Mouse (Mus musculus): ENCODE data around the gene Cnot6l. TPM values are rescaled to one million over a fixed set of nuclear protein-coding genes. Genes with fewer than 3 reads are reported as not detected.

Gene Cnot6l
- 10 to 100 TPM; 77.2 to 84.4 TPM for polyA plus RNA-seq (2017; shearing (Covaris generic))

GRCm38 (mm10) chr5:96164021-96164411 is at the start of gene Cnot6l:
TSS of gene Cnot6l (minus strand) at chr5:96164171.
- peak; percentile 60 for ATAC-seq

DNA sequence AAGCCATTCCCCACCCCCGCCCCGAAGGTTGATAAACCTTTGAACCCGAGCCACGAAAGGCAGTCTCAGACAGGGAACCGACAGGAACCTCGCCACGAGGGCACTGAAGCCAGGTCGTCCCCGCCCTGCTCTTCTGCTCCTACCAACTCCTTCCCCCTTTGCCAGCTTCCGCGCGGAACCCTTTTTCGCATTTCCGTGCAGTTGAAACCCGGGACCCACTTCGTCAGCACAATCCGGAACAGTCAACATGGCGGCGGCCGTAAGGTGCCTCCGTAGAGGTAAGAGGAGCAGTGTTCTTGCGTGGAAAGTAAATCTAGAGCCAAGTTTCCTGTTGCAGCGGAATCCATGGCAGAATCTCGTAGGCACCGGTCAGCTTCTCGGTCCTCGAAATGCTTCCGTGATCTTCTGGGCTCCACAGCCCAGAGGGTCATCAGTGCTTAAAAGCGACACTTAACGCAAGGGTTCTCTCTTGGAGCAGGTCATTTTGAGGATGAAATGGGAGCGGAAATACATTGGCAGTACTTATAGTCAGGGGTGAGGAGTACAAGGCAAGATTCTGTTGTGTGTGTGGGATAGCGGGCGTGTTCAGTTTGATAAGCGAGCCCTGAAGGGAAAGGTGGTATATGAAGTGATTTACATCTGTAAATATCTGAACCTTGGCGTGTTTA is 46.1 kb upstream of the Cnot6l start:
- peak; percentile 88 for ATAC-seq

DNA sequence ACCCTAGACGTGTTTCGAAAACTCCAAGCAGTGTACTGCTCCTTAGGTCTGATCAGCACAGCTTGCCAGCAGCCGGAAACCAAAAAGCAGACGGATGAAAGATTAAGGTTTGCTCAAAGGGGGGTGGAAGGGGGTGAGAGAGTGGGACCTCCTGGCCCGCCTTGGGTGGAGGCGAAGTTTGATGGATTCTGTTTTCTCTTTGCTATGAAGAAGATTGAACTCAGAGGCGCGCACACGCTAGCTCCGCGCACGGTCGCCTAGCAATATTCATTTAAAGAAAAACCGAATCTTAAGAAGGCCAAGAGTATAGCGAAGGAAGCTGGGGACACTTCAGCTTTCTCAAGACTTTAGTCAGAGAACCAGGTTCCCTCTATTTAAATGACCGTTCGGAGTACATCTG is 45.5 kb upstream of the Cnot6l start, which contains the start of gene Mrpl1:
Mrpl1 (plus strand) TSS at position 35 of the 400 bp plus-strand sequence.
- ATAC-seq = peak; percentile 67

DNA sequence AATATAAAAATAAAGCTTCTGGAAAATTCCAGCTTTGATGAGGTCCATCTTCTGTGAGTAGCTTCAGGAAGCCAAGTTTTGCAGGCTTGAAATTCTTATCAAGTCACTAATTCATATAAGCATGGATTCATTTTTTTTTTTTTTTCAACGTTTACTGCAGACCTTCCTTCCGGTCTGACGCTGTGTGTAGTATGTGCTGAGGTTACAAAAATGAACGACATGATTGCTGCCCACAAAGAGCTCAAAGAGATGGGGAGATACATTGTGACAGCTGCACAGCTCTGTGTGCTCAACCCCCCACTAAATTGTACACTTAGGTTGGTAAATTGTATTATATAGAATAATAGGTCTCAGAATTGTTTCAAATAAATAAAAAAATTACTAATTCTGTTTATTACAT is 44.6 kb upstream of the Cnot6l start:
- ATAC-seq = peak; percentile 47

DNA sequence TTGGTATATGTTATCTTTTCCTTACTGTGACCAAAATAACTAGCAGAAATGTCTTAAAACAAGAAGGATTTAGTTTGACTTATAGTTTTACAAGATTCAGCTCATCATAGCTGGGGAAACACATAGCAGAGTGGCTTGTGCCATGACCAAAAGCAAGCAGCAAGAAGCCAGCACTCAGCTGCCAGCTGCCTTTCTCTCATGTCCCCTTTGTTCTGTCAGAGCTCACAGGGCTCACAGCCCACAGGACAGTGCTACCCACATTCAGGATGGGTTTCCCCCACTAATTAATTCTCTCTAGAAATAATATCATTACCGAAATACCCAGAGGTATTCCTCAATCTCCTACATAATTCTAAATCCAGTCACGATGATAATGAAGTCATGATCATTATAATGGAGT is 43.6 kb upstream of the Cnot6l start:
- no peak for ATAC-seq

DNA sequence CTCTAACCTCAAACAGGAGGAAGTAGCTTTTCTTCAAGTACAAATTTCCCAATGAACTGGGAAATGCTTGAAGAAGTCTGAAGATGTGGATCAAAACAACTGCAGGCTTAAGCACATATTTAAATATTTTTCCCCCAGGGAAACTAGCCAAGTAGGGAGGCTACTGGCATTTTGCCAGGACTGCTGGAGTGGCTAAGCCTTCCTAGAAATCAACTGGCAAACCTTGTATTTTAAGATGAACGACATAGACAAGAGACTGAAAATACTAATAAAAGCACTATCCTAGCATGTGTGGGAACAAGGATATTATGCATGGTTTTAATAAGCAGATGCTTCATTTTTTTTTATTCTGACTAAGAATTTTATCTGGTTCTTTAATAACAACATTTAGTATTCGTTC is 42.9 kb upstream of the Cnot6l start:
- no peak for ATAC-seq

- peak; percentile 75 for ATAC-seq
Observed at GRCm38 (mm10) chr5:96201462-96202154, 37.6 kb upstream of the Cnot6l start.

- no peak for ATAC-seq
Observed at GRCm38 (mm10) chr5:96200269-96200668, 36.3 kb upstream of the Cnot6l start.

DNA sequence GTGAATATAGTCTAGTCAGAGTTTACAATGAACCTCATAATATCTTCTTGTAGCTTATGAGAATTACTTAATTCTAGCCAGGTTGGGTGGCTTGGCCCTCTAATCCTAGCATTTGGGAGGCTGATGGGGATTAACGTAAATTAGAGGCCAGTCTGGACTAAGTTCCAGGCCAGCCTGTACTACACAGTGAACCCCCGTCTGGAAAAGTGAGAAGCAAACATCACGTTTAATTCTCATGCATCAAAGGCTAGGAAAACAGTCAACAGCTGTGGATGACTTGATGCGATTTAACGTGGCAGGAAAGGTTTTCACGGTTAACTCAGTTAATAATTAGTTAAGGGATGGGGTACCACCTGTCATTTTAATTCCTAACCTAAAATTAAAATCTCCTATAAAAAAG is 34.3 kb upstream of the Cnot6l start:
- no peak for ATAC-seq

- no peak for ATAC-seq
Observed at GRCm38 (mm10) chr5:96196547-96197052, 32.6 kb upstream of the Cnot6l start.

DNA sequence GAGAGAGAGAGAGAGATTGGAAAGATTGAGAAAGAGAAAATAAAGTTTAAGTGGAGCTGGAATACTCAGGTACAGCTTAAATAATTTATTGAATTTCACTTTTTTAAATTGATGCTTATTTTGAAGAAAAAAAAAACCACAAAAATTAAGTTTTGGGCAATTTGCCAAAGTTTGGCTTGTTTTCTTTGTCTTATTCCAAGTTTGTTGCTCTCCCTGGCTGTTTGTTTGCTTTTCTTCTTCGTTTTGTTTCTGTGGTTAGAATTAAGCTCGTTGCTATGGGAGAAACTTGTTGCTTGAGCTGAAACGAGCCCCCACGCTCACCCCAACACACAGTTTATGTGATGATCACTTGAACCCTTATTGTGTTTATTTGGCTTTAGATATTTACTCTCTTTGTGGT is 27.3 kb upstream of the Cnot6l start:
- ATAC-seq = no peak

DNA sequence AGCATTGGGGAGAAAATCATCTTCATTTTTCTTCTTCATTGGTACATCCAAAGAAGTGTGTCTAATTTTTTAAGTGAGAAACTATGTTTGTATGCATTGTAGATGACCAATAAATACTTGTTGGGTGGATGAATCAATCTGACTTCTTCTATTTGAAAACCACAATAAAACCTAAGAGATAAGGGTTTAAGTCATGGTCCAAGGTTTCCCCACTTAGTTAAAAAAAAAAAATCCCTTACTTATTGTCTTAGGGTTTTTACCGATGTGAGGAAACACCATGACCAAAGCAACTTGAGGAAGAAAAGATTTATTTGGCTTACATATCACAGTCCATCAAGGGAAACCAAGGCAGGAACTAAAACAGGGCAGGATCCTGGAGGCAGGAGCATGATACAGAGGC is 25.8 kb upstream of the Cnot6l start:
- no peak for ATAC-seq

DNA sequence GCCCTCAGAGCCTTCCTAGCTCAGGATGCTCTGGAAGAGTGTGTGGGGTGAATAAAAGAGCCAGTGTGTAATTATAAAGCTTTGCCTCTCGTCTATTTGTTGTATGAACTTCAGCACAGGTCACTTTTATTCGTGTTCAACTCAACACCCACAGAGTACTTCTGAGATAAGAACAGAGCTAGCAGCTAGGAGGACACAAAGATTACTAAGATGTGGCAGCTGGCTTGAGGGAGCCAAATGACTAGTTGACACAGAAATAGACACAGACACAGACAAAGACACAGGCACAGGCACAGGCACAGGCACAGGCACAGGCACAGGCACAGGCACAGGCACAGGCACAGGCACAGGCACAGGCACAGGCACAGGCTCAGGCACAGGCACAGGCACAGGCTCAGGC is 20.0 kb upstream of the Cnot6l start:
- no peak for ATAC-seq

GRCm38 (mm10) chr5:96183211-96183610 is 19.2 kb upstream of the Cnot6l start:
- ATAC-seq = no peak

- peak; percentile 51 for ATAC-seq
Observed at GRCm38 (mm10) chr5:96176879-96177358, 12.9 kb upstream of the Cnot6l start.

- peak; percentile 62 for ATAC-seq
Observed at GRCm38 (mm10) chr5:96176121-96176520, 12.2 kb upstream of the Cnot6l start.

GRCm38 (mm10) chr5:96171765-96172164 is 7.8 kb upstream of the Cnot6l start:
- peak; percentile 24 for ATAC-seq

DNA sequence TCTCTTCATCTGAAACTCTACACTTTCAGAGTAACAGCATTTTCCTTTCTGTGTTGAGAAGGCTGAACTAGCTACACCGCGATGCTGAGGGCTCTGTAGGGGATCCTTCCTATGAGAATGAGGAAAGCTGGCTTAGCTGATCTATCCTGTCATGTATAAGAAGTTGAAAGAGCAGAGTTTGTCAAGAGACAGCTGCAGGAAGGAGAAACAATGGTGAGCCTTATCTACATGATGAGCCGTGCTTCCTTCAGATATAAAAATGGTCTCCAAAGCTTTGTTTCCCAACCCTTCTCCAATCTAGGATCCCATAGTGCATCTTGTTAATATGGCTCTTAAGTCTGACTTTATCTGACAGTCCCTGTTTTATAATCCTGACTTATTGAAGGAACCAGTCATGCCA is 6.5 kb upstream of the Cnot6l start:
- no peak for ATAC-seq

GRCm38 (mm10) chr5:96166761-96167160 is 2.8 kb upstream of the Cnot6l start:
- no peak for ATAC-seq

DNA sequence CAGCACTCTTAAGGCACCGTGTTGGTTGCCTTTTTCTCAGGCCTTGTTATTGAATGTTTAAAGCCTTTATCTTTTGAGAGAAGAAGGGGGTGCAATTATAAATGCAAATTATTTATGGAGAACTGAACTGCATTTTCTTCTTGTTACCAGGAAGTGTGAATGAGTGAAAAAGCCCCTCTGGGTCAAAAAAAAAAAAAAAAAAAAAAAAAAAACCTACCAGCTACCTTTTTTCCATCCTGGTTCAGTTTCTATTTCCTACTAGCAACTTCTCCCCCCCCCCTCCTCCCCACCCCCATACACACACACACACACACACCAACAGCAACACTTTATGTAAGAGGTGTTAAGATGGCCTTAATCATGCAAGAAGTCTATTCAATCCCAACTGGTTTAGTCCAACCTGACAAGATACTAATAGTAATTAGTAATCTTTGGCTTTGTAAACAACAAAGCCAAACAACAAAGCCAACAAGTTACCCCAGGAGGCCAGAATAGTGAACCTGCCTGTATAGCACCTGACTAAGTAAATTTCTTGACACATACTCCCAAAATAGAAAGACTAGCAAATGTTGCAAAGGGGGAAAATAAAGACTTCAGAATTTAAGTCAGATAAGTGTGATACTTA is 463 bp downstream of the Cnot6l start:
- ATAC-seq = no peak

- peak; percentile 51 for ATAC-seq
Observed at GRCm38 (mm10) chr5:96162399-96163331, 1.3 kb downstream of the Cnot6l start.
